Mouse (Mus musculus) stomach, postnatal 0 days (tissue): Measurements from ENCODE around the gene Myof. TPM values are rescaled to one million over a fixed set of nuclear protein-coding genes. Genes with fewer than 3 reads are reported as not detected.
A peak's percentile ranks its signal among the peaks of the same experiment; 100 is the strongest.

Source experiments
- ATAC-seq: fragments of 200-750 bp; cut with Nextera tagmentation; 2 replicates; pipeline ENCODE4 v1.8.0; 2017; ENCODE audit not compliant: low FRiP score, low TSS enrichment
- DNase-seq: peaks from one replicate; pipeline ENCODE4 v3.0.0-alpha.2; 2016; ENCODE audit warnings: low spot score
- H3K27ac ChIP-seq: fragments of 300-500 bp; sonication (generic); replicated peaks from 2 replicates; pipeline ENCODE4 v1.5.1; 2014; ENCODE audit warnings: mild to moderate bottlenecking, control low read depth
- H3K27me3 ChIP-seq: fragments of 300-500 bp; sonication (generic); 2 replicates; pipeline ENCODE4 v1.6.1; 2014; ENCODE audit warnings: low read length; ENCODE audit not compliant: control insufficient read depth, insufficient read depth
- H3K36me3 ChIP-seq: fragments of 300-500 bp; sonication (generic); 2 replicates; pipeline ENCODE4 v1.6.1; 2014; ENCODE audit warnings: low read length, mixed read lengths; ENCODE audit not compliant: control insufficient read depth, insufficient read depth
- H3K4me1 ChIP-seq: fragments of 300-500 bp; sonication (generic); replicated peaks from 2 replicates; pipeline ENCODE4 v1.6.1; 2014; ENCODE audit warnings: antibody characterized with exemption; ENCODE audit not compliant: control insufficient read depth, insufficient read depth
- H3K4me2 ChIP-seq: fragments of 300-500 bp; sonication (generic); replicated peaks from 2 replicates; pipeline ENCODE4 v1.6.1; 2014; ENCODE audit warnings: low read depth, mild to moderate bottlenecking, control low read depth, moderate library complexity
- H3K4me3 ChIP-seq: fragments of 300-500 bp; sonication (generic); 2 replicates; pipeline ENCODE4 v1.5.1; 2014; ENCODE audit warnings: low read depth, low read length, control low read depth
- H3K9ac ChIP-seq: fragments of 300-500 bp; sonication (generic); 2 replicates; pipeline ENCODE4 v1.6.1; 2014; ENCODE audit warnings: mild to moderate bottlenecking, low read length, control low read depth, mixed read lengths
- H3K9me3 ChIP-seq: fragments of 300-500 bp; sonication (generic); 2 replicates; pipeline ENCODE4 v1.6.1; 2016; ENCODE audit warnings: low read length; ENCODE audit not compliant: control insufficient read depth
- CTCF ChIP-seq: IDR thresholded peaks from 2 replicates; pipeline ENCODE4 v1.5.1; 2016; ENCODE audit warnings: antibody characterized with exemption, low read depth, mild to moderate bottlenecking, moderate library complexity
- EP300 ChIP-seq: optimal IDR thresholded peaks from 2 replicates; pipeline ENCODE3; 2016; ENCODE audit warnings: antibody characterized with exemption
- WGBS: fragments of 180-500 bp; shearing (Covaris S2); extraction: QIAGEN DNeasy Blood & Tissue Kit; methylation state at CpG from one replicate; pipeline ENCODE4 v1.1.7; 2014; 5-methylcytosine and 5-hydroxymethylcytosine counted together
- polyA plus RNA-seq: library from polyadenylated mRNA; unstranded; fragments of >200 nt; fragmentation: Nextera tagmentation; extraction: Ambion mirVana; gene quantifications from 2 replicates; pipeline ENCODE4 v1.2.1, GENCODE M21; 2015

The Myof gene
- polyA plus RNA-seq, 1 experiment from 2014 or later = 14.3 TPM

- H3K27ac ChIP-seq = no peak overlapping the region
- no peak for DNase-seq
- WGBS = 66% methylated on average over 5 of the region's 5 CpGs
- no peak for ATAC-seq
- H3K4me2 ChIP-seq = no peak overlapping the region
- H3K36me3 ChIP-seq = peaks cover 6% of the 10 kb centered on the region; the same call in 1 of the 2 replicates
- no peak for TF ChIP-seq CTCF
- no peak for TF ChIP-seq EP300
- no peak overlapping the region for H3K4me3 ChIP-seq
- H3K27me3 ChIP-seq = no peaks in the 10 kb centered on the region
- H3K9ac ChIP-seq = no peak overlapping the region
- no peaks in the 10 kb centered on the region for H3K4me1 ChIP-seq
- no peaks in the 10 kb centered on the region for H3K9me3 ChIP-seq
Observed at GRCm38 (mm10) chr19:37909830-37910261, 133.5 kb downstream of the Myof start.

GRCm38 (mm10) chr19:37907451-37908320, 135.7 kb downstream of the Myof start:
- Histone ChIP-seq H3K9me3 (no peaks in the 10 kb centered on the region), H3K27me3 (no peaks in the 10 kb centered on the region), H3K4me2 (no peak overlapping the region; the same call in 1 of the 2 replicates), H3K4me1 (no peaks in the 10 kb centered on the region), H3K36me3 (peaks cover 8% of the 10 kb centered on the region; the same call in 1 of the 2 replicates), H3K27ac (no peak overlapping the region), H3K4me3 (no peak overlapping the region), H3K9ac (no peak overlapping the region)
- 24% methylated on average over 17 of the region's 17 CpGs for WGBS
- ATAC-seq (peak; percentile 60; the same call in 1 of the 2 replicates), DNase-seq (no peak)
- TF ChIP-seq CTCF = no peak

- ATAC-seq = no peak
- Histone ChIP-seq H3K9ac (no peak overlapping the region), H3K9me3 (no peaks in the 10 kb centered on the region), H3K27me3 (no peaks in the 10 kb centered on the region), H3K36me3 (peaks cover 7% of the 10 kb centered on the region; the same call in 1 of the 2 replicates), H3K4me1 (no peaks in the 10 kb centered on the region), H3K27ac (no peak overlapping the region), H3K4me3 (no peak overlapping the region), H3K4me2 (no peak overlapping the region)
- 68% methylated on average over 3 of the region's 3 CpGs for WGBS
- no peak for DNase-seq
- TF ChIP-seq EP300 = no peak
- TF ChIP-seq CTCF = no peak
Observed at GRCm38 (mm10) chr19:37906916-37907315, 136.5 kb downstream of the Myof start.

GRCm38 (mm10) chr19:37896081-37896480, 147.3 kb downstream of the Myof start:
- 16% methylated on average over 7 of the region's 7 CpGs for WGBS
- H3K36me3 ChIP-seq = peaks cover 2% of the 10 kb centered on the region; the same call in 1 of the 2 replicates
- no peaks in the 10 kb centered on the region for H3K9me3 ChIP-seq
- H3K4me2 ChIP-seq = no peak overlapping the region
- ATAC-seq = peak; percentile 45; the same call in 1 of the 2 replicates
- H3K27ac ChIP-seq = peak overlapping the region; percentile 40; the same call in 1 of the 2 replicates
- H3K27me3 ChIP-seq = no peaks in the 10 kb centered on the region
- TF ChIP-seq EP300 (no peak), CTCF (no peak)
- no peak overlapping the region for H3K9ac ChIP-seq
- no peak for DNase-seq
- H3K4me3 ChIP-seq = no peak overlapping the region
- no peaks in the 10 kb centered on the region for H3K4me1 ChIP-seq

GRCm38 (mm10) chr19:37891006-37891405, 152.4 kb downstream of the Myof start:
- 83% methylated on average over 2 of the region's 2 CpGs for WGBS
- H3K4me2 ChIP-seq = no peak overlapping the region
- TF ChIP-seq CTCF (no peak), EP300 (no peak)
- H3K27ac ChIP-seq = no peak overlapping the region
- H3K27me3 ChIP-seq = no peaks in the 10 kb centered on the region
- no peak overlapping the region for H3K4me3 ChIP-seq
- no peak overlapping the region for H3K9ac ChIP-seq
- H3K36me3 ChIP-seq = no peaks in the 10 kb centered on the region
- no peaks in the 10 kb centered on the region for H3K9me3 ChIP-seq
- no peak for DNase-seq
- peak; percentile 47; the same call in 1 of the 2 replicates for ATAC-seq
- no peaks in the 10 kb centered on the region for H3K4me1 ChIP-seq
